Mouse (Mus musculus): ENCODE data around the gene Lif. TPM values are rescaled to one million over a fixed set of nuclear protein-coding genes. Genes with fewer than 3 reads are reported as not detected.

Lif gene
- total RNA-seq, 1 experiment, result 7.9 TPM

GRCm38 (mm10) chr11:4320876-4321275 is 63.5 kb downstream of the Lif start:
- TF ChIP-seq CHD2 (IDR thresholded peaks at IDR 0.05; ENCODE audit: low read depth, low read length) (no peak), HCFC1 (IDR thresholded peaks at IDR 0.05; ENCODE audit: borderline replicate concordance, insufficient read depth, low read length) (no peak)
- Histone ChIP-seq H3K27ac (ENCODE audit: insufficient read depth, low read depth, low read length, poor library complexity, severe bottlenecking) (no peak overlapping the region), H3K4me1 (ENCODE audit: control insufficient read depth in 2 of 2, insufficient read depth in 2 of 2, low read length in 2 of 2, poor library complexity in 1 of 2) (peaks cover 3 to 7% of the 10 kb centered on the region in 2 experiments; a peak in 1 of 4 replicates), H3K36me3 (ENCODE audit: control insufficient read depth, insufficient read depth, low read length, poor library complexity, severe bottlenecking) (no peaks in the 10 kb centered on the region), H3K4me3 (ENCODE audit: insufficient read depth in 1 of 2, low read depth in 1 of 2, low read length in 2 of 2, poor library complexity in 1 of 2, severe bottlenecking in 1 of 2) (no peak overlapping the region), H3K9ac (ENCODE audit: insufficient read depth, low read depth, low read length, poor library complexity, severe bottlenecking) (no peak overlapping the region), H3K9me3 (ENCODE audit: control insufficient read depth, insufficient read depth, low read depth, low read length) (no peaks in the 10 kb centered on the region)
- no peak for DNase-seq (ENCODE audit: low read depth, low spot score)
- in situ Hi-C loops (cut with MboI; ENCODE audit: low sequenced_read_pairs in 2 of 2, unreplicated experiment in 2 of 2), result no loop called here

Other genes starting within 250 kb of the Lif start
- gene Sec14l4, start 226.1 kb upstream of the Lif start, total RNA-seq (2012; rRNA removed), result 0.94 and 2.3 TPM in 2 replicates
- 0.22 and 0.26 TPM in 2 replicates for gene Sec14l3, start 192.7 kb upstream of the Lif start, total RNA-seq (2012; rRNA removed)
- 12.7 and 20.5 TPM in 2 replicates for gene Mtfp1, start 162.1 kb upstream of the Lif start, total RNA-seq (2012; rRNA removed)
- 7.9 and 9.0 TPM in 2 replicates for gene Sec14l2, start 134.1 kb upstream of the Lif start, total RNA-seq (2012; rRNA removed)
- gene Rnf215, start 122.4 kb upstream of the Lif start, total RNA-seq (2012; rRNA removed), result 19.5 and 28.8 TPM in 2 replicates
- 4.3 and 5.8 TPM in 2 replicates for gene Ccdc157, start 97.3 kb upstream of the Lif start, total RNA-seq (2012; rRNA removed)
- 49.1 and 57.4 TPM in 2 replicates for gene Sf3a1, start 97.2 kb upstream of the Lif start, total RNA-seq (2012; rRNA removed)
- 40.9 and 45.7 TPM in 2 replicates for gene Tbc1d10a, start 70.8 kb upstream of the Lif start, total RNA-seq (2012; rRNA removed)
- 45.5 and 72.0 TPM in 2 replicates for gene Castor1, start 39.3 kb upstream of the Lif start, total RNA-seq (2012; rRNA removed)
- 0.98 and 1.8 TPM in 2 replicates for gene Osm, start 21.1 kb upstream of the Lif start, total RNA-seq (2012; rRNA removed)
- gene Hormad2, start 183.5 kb downstream of the Lif start, total RNA-seq (2012; rRNA removed), result 11.6 and 12.3 TPM in 2 replicates

All from ES-E14 (cell line).